Mouse (Mus musculus) right cerebral cortex, postnatal 14 days (tissue): ENCODE data around the gene Ywhaq.

Experiments
- DNase-seq: peaks from one replicate; pipeline ENCODE4 v3.0.0; 2022

The Ywhaq gene

DNA sequence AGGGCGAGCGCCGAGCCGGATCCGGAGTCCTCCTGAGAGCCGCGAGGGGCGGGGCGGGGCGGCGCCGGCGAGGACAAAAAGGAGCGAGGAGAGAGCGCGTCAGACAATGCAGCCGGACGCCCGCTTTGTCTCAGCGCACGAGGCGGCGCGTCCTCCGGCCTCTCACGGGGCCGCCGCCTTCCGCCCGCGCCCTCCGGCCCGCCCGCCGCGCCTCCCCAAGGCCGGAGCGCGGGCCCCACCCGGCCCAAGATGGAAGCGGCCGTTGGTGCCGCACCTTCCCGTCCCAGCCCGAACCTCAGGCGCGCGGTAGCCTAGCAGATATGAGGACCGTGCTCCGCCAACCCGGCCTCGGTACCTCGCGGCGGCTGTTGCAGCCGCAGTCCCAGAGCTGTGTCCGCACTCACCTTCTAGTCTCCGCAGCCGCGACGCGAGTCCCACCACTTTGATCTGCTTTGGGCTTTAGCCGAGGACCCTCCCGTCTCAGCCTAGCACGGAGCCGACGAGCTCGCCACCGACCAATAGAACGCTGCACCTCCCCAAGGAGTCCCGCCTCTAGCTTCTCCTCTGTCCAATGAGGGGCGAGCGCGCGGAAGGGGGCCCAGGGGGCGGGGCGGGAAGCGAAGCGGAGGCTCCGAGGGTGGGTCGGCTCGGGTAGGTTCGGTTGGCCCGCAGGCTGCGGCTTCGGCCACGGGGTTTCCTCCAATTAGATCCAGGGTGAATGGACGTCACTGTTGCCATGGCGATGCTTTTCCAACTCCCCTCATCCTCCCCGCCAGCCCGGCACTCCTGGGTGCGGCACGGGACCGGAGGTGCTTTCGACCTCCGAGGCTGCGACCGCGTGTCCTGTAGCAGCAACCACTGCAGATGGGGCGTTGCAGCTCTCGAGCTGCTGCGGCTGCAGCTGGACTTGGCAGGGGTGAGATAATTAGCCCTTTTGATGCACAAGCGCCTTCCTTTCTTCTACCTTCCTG lies at the start of gene Ywhaq:
Gene Ywhaq (minus strand): TSS at position 538 of the 971 bp plus-strand sequence.
- peak; percentile 97 for DNase-seq

DNA sequence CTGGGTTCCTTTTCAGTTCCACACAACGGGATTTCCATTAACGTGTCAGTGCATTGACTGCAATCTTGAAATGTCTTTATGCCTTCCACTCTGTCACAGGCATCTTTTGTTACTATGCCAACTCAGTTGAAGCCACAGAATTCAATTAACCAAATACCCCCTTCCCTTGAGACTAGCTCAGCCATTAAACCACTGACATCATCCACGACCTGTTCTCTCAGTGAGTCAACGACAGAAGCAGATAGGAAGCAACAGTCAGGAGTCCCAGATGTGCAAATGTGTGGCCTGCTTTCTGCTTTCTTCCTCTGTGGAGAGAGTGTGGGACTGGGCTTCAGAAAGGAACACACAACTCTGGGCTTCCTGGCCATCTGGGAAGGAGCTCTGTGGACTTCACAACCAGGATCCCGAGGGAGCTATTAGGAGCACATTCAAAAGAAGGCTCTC lies 46.0 kb upstream of the Ywhaq start:
- no peak for DNase-seq

DNA sequence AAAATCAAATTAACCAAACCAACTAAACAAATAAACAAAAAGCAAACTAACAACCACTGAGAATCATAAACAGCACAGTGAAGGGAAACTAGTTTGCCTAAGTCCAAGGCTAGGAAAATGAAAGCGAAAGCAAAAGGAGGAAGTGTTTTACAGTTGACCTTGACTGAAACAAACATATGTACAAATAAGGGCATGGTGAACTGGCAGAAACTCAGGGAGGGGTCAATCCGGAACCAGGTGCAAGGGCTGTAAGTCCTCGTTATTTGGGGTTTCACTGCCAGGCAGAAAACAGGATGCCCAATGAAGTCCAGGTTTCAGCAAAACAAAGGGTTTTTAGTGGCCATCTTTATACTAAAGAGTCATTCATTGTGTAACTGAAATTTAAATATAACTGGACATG lies 45.2 kb upstream of the Ywhaq start:
- DNase-seq, result no peak

DNA sequence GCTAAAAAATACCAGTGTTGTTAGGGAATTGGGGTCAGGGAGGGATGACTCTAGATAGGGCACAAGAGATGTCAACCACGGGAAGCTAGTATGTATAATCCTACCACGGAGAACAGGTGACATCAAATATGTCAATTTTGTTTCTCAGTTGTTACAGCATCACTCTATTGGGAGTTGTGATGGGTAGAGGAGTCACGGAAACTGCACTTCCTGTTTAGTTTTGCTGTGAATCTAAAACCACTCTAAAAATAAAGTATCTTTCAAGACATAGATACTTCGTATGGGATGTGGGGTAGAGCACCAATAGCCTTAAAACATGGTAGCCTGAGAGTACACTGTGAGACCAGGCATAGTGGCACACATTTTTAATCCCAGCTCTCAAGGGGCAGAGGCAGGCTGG lies 42.2 kb upstream of the Ywhaq start:
- DNase-seq, result no peak

DNA sequence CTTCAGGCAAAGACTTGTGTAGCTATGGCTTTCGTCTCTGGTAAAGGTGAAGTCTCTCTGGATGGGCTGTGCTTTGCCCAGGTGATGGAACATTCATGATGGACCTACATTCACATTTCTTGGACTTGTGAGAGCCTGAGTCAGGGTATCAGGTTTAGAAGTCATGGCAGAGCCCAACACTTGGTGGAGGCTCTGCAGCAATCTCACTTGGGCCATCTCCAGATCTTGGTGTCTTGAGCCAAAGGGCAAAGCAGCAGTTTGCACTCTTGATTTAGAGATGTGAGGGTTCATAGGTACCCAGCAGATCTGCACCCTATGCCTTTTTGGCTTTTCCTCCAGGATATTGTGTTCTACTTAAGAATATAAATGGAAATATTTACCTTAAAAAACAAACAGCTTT lies 38.6 kb upstream of the Ywhaq start:
- DNase-seq, result no peak

DNA sequence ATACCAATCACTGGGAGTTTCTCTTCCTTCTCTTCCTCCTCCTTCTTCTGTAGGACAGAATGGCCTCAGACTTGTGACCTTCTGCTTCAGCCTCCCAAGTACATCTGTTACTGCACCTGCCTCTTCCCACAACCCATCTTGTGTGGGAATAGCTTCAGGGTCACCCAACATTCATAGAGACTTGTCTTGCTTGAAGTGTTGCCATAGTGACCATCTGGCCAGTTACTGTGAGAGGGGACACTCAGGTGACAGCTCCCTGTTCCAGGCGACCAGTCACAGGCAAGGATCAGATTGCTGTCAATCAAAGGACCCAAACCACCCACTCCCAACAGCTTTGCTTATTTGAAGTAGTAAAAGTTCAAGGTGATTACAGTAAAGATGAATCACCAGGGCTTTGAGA lies 34.3 kb upstream of the Ywhaq start:
- DNase-seq, result no peak

DNA sequence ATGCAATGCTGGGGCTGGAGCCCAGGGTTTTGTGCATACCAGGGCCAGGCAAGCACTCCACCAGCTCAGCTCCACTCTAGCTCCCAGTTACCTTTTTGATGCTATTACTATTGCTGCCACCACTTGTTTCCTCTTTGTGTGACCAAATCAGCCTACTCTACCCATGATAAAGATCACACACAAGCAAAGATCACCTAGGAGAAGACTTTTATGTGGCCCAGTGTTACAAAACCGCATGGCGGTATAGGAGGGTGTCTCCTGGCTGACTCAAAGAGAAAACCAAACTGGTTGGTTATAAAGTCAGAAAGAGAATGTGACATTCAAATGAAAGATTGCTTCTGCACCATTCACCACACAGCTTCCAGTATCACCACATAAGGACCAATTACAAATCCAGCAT lies 33.9 kb upstream of the Ywhaq start:
- DNase-seq, result no peak

DNA sequence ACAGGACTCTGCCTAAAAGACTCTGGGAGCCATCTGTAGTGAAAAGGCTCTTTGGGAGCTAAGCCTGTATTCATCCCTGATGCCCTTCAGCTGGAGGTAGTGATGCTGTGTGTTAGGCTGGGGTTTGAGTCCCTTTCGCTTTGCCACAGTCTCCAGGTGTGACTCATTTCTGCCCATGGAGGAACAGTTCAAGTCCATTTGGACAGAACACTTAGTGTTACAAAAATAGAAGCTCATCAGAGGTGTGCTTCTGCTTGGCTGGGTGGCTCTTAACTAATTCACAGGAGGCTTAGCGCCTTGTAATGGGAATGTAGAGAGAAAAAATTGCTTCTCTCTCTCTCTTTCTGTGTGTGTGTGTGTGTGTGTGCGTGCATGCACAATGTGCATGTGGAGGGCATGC lies 26.3 kb upstream of the Ywhaq start:
- no peak for DNase-seq

DNA sequence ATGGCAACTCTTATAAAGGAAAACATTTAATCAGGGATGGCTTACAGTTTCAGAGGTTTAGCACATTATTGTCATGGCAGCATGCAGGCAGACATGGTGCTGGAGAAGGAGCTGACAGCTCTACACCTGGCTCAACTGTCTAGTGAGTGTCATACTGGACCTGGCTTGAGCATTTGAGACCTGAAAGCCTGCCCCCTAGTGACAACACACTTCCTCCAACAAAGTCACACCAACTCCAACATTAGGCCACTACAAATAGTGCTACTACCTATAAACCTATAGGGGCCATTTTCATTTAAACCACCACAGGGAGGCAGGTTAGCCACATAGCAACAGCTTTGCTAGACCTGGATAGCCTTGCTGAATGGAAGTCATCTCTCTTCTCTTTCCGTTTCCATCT lies 24.4 kb upstream of the Ywhaq start:
- DNase-seq, result no peak

DNA sequence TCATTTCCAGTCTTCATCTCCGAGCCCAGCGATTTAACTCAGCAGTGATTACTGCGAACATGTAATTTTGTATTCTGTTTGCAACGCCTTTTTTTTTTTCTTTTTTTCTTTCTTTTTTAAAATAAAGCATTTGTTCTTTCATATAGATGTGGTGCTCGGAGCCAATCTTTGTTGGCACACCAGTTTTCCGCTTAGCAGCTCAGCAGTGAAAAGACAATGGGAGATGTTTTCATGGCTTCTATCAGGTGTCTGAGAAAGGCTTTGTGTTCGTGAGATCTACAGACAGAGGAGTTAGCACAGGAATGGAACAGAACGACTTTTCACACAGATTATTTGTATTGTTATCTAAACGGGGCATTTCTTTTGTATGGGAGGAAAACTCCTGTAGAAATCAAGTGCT lies 22.0 kb upstream of the Ywhaq start:
- DNase-seq, result no peak

DNA sequence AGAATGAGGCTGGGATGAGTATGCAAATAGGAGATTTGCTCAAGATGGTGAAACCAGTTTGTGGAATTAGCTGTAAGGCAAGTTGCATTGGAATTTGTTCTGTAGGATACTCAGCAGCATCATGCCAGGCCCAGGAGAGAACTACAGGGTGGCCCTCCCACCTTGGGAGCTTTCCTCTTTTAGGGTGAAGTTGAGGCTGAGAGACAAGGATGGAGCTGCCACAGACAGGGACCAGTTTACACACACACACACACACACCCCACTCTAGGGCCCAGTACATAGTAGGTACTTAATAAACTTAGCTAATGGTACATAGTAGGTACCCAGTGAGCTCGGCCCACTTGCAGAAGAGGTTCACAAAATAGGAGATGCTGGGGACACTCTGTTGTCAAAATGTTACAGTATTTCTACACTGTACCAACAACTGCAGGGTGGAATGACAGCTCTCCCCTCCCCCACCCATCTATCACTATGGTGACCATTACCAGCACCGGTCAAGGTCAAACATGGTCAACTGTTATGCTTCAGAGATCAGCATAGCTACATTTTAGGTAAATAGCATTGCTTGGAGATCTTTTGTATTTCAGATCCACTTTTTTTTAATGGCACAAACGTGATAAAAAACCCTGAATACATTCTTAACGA lies 21.4 kb upstream of the Ywhaq start:
- DNase-seq, result no peak

DNA sequence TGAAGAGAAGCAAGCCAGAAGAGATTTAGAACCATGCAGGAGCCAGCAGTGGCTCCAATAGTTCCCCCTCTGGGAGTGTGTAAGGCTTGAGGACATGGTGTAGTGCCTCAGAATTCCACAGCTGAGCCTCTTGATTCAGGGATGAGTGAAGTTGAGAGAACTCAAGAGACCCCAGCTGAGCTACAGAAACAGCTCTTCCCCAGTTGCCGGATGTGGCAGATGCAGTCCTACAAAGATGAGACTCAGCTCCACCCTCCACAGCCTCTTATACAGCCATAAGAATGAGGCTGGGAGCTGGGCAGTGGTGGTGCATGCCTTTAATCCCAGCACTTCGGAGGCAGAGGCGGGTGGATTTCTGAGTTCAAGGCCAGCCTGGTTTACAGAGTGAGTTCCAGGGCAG lies 20.9 kb upstream of the Ywhaq start:
- DNase-seq, result no peak

DNA sequence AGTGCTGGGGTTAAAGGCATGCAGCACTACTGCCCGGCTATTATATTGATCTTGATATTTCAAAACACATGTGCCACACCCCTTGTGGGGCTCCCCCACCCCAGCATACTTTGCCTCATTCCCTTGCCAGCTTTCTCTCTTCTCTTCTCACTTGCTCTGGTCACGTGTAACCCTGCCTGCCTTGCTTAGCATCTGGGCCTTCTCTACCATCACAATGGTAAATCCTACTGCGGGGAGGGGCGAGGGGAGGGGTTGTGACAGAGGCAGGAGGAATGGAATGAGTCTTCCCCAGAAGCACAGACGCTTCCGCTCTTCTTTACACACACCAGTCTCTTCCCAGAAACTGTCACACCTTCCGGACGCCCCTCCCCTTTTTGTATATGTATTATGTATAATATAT lies 14.5 kb upstream of the Ywhaq start:
- DNase-seq, result no peak

DNA sequence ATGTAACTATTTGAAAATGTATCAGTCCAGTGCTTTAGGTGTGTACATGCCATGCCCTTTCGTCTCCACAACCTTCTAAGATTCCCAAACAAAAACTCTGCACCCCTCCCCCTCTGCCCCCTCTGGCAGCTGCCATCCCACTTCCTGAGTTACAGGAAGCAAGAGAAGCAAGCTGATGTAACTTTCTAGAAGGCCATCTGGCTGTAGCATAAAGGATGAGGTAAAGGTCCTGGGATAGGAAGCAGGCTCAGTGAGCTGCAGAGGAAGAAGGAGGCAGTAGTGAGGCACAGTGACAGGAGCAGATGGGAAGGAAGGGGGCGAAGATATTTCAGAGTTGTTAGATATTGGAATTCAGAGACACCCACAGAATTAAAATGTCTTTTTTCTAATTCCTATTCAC lies 13.6 kb upstream of the Ywhaq start:
- DNase-seq, result no peak

DNA sequence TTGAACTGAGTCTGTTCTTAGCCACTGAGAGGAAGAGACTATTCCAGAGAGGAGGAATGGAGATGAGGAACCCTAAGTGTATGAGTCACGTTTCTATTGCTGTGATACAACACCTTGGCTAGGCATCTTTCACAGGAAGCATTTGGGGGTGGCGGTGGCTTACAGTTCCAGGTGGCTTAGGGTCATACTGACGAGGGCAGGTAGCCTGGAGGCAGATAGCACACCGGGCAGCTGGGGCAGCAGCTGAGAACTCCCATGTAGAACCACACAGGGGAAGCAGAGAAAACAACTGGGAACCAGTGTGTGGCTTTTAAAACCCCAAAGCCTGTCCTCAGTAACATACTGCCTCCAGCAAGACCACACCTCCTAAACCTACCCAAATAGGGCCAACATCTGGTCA lies 12.7 kb upstream of the Ywhaq start:
- no peak for DNase-seq

DNA sequence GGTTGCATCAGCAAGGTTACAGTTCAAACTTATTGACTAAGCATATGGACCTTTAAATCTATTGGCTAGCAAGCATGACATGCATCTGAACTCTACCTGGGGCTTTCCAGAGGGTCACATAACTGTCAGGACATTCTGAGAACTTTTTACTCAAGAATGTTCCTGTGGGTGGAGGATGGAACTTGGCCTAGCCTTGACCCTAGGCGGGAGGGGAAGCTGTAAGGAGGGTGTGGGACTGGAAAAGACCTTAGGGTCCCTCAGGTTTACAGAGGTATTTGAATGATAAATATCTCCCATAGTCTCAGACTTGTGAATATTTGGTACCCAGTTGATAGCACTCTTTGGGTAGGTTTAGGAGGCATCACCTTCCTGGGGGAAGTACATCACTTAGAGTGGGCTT lies 11.6 kb upstream of the Ywhaq start:
- DNase-seq, result no peak

DNA sequence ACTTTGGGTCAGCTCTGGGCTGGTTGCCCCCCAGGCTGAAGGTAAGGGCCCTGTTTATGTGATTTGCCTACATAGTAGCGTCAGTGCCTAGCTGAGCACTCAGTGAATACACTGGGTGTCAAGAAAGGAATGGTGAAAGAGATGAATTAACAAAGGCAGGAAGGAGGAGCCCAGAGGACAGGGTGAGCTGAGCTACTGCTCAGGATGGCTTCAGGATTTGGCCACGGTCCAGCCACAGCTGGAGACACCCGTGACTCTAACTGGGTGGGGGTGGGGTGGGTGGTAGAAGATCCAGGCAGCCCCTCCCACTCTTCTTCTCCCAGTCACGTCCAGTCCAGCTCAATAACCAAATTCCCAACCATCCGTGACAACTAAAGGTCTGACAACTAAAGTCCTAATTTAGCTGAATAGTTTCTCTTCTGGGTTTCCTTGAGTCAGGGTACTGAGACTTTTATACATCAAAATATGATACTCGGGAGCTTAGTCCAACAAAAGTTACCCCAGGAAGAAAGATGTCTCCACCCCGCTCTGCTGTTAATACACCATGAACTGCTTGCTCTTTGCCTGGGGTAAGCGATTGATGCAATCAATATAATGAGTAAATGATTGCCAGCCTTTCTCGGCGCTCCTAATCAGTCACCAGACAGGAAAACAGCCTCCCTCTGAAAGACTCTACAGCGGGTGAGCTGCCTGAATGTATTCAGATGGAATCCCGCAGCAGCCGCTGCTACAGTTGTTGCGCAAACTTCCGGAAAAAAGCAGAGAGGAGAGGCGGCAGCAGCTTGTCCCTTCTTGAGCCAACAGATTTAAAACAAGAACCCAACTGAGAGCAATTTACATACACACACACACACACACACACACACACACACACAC lies 8.9 kb upstream of the Ywhaq start:
- DNase-seq, result peak; percentile 45

DNA sequence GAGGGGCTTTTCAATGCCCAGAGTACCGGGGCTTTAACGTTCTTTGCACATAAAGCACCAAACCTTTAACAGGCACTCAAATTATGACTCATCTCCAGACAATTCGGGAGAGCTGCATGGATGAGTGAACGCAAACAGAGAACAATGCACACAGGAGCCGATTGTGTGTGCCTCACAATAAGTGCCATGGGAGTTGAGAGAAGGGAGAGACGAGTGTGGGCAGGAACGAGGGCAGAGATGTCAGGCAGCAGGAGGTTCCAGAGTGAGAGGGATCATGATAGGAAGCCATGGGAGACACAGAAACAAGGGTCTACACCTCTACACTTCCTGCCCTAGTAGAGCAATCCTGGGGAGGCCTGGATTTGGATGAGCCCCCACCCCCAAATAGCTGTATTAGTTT lies 7.2 kb upstream of the Ywhaq start:
- DNase-seq, result no peak

DNA sequence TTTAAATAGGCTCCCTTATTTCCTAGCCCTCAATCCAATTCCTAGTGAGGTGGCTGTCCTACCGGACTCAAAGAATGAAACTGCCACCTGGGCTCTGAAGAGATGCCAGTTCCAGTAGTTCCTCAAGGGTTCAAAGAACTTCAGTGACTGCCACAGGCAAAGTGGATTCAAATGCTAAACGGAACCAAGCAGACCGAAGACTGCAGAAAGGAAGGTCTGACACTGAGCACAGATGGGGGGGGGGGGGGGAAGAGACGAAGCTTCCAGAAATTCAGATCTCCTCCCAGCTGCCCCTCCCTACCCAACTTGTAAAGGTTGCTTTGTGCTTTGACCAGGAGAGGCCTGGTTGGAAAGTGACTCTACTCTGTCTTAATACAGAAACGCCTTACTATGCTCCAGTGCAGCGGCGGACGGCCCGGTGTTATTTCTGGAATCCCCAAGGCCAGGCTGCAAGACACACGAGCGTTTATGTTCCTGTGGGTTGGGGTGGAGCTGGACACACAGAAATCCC lies 1.2 kb upstream of the Ywhaq start:
- DNase-seq, result peak; percentile 25

DNA sequence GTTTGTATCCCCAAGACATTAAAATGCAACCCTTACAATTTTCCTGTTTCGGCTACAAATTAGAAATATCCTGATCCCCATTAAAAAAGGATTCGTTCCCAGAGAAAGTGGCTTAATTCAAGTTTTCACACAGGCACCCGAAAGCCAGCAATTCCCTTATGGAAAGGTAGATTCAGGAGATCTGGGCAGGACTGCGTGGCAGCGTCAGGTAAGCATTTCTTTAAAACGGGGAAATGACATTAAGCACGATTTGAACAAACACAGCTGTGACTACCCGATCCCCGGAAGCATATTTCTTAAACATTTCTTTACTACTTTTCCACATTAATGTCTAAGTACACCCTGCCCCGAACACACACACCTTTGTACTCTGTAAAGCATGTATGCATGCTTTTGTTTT lies 646 bp upstream of the Ywhaq start:
- DNase-seq, result no peak

DNA sequence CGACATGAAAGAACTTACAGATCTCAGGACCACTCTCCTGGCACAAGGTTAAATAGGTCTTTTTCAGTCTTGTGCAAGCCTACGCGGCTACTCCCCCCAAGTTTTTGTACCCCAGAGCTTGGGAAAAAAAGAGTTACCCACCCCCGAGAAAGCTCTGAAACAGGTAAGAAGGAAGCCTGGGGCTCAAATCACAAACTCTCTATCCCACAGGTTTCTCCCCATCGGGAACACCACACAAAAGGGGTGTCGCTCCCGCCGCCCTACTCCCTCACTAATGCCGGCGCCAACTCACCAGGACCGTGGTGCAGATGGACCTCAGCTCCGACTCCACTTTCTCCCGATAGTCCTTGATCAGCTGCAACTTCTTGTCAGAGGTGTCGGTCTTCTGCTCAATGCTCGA lies 931 bp downstream of the Ywhaq start:
- DNase-seq, result peak; percentile 13

DNA sequence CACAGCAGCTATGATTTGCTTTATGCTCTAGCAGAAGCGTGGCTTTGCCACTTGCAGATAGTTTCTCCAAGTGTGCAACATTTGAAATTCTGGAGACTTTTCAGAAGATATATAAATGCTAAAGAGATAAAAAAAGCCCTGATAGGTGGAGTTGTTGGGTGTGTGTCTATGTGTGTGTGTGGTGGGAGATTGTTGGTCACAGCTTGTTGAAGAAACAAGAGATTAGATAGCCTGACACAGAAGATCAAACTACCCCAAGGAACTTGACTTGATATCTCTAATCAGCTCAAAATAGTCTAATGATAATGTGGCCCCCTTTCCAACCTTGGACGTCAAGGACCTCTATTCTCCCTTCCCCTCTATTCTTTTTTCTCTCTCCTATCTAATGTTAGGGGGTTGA lies 6.8 kb downstream of the Ywhaq start:
- no peak for DNase-seq

DNA sequence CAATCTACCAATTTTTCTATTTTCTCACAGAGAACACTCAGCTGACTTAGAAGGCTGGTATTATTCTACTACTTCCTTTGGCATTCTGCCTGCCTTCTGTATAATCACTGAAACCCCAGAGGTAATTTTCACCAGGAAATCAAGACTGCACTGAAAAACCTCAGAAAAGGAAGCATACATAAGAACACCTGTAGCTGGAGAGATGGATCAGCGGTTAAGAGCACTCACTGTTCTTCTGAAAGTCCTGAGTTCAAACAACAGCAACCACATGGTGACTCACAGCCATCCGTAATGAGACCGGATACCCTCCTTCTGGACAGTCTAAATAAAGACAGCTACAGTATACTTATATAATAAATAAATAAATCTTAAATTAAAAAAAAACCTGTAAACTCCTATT lies 7.8 kb downstream of the Ywhaq start:
- no peak for DNase-seq
